Mouse (Mus musculus) gonadal fat pad, adult 2 months (tissue): ENCODE data around the gene Zfp663. TPM values are rescaled to one million over a fixed set of nuclear protein-coding genes. Genes with fewer than 3 reads are reported as not detected.

ENCODE experiments used
- DNase-seq: peaks from one replicate; pipeline ENCODE4 v3.0.0-alpha.2; 2012; ENCODE audit warnings: low read depth
- polyA plus RNA-seq: library from polyadenylated mRNA; depleted of rRNA; stranded (reverse); fragments of >200 nt; gene quantifications from 2 replicates; pipeline ENCODE4 v1.2.3, GENCODE M21; 2012; rRNA removed

Gene Zfp663
- polyA plus RNA-seq, result not detected in 2 replicates

- no peak for DNase-seq
These were observed at the start of gene Zfp663 for GRCm38 (mm10) chr2:165368496-165368895. Gene Zfp663 (minus strand): TSS chr2:165368729.

DNA sequence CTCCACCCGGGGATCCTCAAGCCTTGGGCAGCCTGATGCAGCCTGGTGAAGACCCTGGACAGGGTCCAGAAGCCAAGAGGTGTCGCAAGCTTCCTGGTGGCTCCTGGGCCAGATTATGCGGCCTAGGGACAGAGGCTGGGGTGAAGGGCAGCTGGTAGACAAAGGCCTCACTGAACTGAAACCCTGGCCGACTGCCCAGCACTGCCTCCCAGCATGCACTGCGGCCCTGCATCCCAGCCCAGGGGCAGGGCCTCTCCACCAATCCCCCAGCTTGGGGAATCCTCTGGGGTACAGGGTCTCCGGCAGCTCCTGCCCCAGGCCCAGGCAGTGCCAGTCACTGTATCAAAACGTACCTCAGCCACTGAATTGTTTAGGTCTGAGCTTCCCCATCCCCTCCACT, 48.8 kb upstream of the Zfp663 start:
- DNase-seq, result no peak

GRCm38 (mm10) chr2:165415795-165416194, 47.3 kb upstream of the Zfp663 start:
- no peak for DNase-seq

DNA sequence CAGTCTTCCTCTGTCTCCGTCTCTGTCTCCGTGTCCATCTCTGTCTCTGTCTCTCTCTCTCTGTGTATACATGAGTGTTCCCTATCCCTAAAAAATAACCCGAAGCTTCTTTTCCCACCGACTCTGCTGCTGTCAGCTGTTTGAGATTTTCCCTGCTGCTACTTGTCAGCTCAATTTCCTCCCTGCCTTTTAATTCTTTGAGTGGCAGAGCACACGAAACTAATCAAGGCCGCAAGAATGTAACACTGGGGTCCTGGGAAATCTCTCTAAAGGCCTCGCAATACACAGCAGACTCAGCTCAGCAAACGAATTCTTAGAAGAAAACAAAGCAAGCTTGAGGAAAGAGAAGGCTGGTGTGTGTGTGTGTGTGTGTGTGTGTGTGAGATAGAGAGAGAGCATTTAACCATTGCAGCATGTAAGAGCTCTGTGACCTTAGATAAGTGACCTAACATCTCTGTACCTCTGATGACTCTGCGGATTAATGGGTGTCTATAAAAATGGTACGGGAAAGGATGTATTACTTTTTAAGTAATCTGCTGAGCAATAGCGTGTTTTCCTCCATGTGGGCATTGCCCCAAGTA, 46.7 kb upstream of the Zfp663 start:
- no peak for DNase-seq

GRCm38 (mm10) chr2:165414321-165414720, 45.8 kb upstream of the Zfp663 start:
- no peak for DNase-seq

DNA sequence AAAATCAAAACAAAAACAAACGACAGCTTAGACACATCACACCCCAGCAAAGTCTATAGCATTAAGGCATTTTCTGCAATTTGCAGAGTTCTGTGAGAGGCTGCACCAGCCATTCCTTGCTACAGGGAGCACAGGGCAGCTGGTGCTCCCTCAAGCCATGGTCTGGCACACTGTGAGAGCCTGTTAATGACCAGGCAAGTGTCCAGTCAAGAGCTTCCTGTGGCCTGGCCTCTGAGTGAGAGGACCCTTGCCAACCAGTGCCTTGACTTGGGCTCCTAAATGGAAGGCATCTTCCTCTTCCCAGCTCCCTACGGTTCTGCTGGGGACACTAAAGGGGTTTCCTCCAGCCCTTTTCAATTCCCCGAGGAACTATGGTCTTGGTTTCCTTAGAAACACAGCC, 45.4 kb upstream of the Zfp663 start:
- no peak for DNase-seq

DNA sequence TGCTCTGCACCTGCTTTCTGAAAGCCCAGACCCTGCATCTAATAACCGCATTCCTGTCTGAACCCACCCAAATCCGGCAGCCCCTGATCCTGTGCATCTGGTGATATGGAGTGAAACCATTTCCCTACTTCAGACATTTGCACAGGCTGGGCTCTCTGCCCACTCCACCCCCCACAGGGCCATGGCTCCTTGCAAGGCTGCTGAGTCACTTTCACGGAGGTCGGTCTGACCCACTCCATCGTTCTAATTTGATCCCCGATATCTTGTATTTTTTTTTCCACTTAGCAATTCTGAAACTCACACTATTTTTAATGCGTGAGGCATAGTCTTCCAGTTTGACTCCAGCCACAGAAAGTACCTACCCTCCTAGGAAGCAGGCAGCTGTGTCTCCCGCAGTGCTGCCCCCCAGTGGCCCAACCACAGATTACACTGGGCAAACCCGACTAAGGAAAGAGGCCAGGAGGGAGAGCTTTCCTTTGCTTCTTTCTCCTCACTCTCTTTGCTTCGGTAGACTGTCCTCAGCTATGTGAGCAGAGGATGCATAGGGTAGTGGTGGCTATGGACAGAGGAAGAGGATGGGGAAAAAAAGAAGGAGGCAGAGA, 39.3 kb upstream of the Zfp663 start:
- no peak for DNase-seq

DNA sequence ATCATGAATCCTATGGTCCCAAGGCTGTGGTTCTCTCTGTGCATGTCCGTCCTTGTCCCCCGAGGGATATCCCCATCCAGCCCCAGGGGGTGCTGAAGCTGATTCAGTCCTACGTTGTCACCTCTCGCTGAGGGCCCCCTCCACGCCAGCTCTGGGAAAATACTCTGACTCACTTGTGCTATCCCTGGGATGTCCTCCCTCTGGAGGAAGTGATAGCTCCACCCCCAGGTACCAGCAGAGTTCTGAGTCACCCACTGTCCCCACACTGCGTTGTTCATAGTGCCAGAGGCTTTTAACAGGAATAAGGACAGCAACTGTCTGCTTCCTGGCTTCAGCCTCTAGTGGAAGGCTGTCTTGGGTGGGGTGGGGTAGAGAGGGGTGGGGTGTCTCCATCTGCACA, 36.8 kb upstream of the Zfp663 start:
- DNase-seq, result no peak

GRCm38 (mm10) chr2:165404951-165405350, 36.4 kb upstream of the Zfp663 start:
- DNase-seq, result no peak

DNA sequence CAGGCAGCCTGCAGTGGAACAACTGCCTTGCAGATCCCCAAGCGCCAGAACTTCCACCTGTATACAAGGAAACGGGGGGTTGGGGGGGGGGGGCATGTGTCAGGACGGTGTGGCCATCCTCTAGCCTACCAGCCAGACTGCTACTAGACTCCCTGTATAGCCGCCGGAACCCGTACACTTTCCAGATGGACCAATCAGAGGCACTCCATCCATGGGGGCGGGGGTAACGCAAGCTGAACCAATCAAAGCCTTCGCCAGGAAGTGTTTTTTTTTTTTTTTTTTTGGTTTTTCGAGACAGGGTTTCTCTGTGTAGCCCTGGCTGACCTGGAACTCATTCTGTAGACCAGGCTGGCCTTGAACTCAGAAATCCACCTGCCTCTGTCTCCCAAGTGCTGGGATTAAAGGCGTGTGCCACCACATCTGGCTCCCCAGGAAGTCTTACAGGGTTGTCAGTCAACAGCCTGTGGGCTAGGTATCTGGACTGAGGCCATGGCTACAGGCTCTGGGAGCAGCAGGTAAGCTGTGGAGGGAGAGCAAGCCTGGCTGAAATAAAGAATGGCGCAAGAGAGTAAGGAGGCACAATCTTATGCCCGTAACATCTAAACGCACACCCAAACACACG, 29.7 kb upstream of the Zfp663 start:
- no peak for DNase-seq

GRCm38 (mm10) chr2:165397502-165398163, 29.1 kb upstream of the Zfp663 start:
- DNase-seq, result no peak

DNA sequence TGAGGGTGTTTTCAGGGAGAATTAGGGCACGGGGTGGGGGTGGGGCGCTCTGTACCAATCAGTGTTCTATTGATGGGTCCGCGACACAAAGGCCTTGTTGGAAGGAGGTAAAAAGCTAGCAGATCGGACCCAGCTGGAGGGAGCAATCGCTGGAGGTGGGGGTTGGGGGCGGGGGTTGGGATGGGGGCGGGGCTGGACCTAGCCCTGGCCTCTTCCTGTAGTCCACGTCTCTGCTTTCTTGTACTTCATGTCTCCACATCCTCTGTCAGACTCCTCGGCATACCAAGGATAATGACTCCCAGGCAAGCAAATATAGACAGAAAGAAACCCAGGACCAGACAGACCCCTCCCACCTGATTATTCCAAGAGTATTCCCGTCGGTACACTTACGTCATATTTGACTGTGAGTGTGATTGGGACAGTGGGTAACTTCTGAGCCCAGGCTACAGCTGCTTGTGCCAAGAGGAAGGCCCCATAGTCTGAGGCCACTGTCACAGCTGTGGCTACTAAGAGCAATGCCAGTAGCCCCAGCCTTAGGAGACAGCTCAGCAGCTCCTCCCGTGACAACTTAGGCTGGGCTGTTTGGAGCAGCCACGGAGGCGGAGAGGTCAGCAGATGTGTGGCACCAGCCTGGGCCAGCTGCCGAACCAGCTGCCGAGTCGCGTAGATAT, 28.4 kb upstream of the Zfp663 start:
- no peak for DNase-seq

GRCm38 (mm10) chr2:165392156-165392555, 23.6 kb upstream of the Zfp663 start:
- no peak for DNase-seq

- DNase-seq, result no peak
These were observed 23.0 kb upstream of the Zfp663 start for GRCm38 (mm10) chr2:165391561-165391960.

GRCm38 (mm10) chr2:165389299-165389952, 20.9 kb upstream of the Zfp663 start:
- DNase-seq, result no peak

DNA sequence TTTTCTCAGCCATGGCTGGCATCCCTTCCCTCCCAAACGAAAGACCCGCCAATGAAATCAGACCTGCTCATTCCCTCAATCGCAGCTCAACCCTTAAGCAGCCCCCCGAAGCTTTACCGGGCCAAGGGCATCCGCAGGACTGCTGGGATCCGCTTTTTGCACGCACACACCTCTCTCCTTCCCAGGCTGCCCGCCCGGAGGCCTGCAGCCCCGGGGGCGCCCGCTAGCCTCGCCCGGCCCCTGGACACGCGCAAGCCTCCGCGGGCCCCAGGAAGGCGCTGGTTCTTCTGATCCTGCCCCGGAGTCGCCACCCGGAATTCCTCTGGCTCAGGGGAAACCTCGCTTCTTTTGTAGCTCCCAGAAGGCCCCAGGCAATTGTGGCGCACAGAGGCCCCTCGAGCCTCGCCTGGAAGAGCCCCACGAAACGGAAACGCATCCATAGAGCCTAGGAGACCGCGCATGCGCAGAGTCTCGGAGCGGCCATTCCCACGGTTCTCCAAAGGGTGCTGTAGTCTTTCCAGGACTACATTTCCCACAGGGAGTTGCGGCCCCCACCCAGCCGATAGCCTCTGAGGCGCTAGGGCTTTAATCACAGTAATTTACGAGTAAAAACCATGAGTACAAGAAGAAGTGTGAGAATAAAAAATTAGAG, 19.4 kb upstream of the Zfp663 start, which contains the start of gene Zfp334:
Gene Zfp334 (minus strand): TSS at position 416 of the 652 bp plus-strand sequence.
- no peak for DNase-seq

DNA sequence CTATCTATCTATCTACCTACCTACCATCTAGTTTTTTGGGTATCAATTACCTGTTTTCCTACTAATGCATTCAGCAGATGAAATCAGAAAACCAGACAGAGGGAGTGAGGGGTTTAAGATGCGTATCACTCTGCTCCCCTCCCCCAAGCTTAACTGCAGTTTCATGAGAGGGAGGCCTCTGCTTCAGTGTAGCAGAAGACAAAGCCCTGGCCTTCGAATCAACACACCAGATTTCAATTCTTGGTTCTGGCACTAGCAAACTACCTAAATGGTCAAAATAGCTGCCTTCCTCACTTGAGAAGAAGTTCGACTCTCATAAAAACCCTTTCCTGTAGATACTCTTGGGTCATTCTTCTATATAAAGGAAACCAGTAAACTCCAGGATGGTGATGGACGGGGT, 18.8 kb upstream of the Zfp663 start:
- DNase-seq, result no peak

GRCm38 (mm10) chr2:165380050-165380449, 11.5 kb upstream of the Zfp663 start:
- no peak for DNase-seq

GRCm38 (mm10) chr2:165376001-165376400, 7.5 kb upstream of the Zfp663 start:
- DNase-seq, result no peak

- DNase-seq, result no peak
These were observed 6.9 kb upstream of the Zfp663 start for GRCm38 (mm10) chr2:165375478-165375877.

GRCm38 (mm10) chr2:165371066-165371465, 2.5 kb upstream of the Zfp663 start:
- DNase-seq, result no peak
